Mouse (Mus musculus): ENCODE measurements around the gene Uqcr11. TPM values are rescaled to one million over a fixed set of nuclear protein-coding genes. Genes with fewer than 3 reads are reported as not detected.
A peak's percentile ranks its signal among the peaks of the same experiment; 100 is the strongest.

Uqcr11 gene
- polyA plus RNA-seq, 1 experiment from 2014 or later, result 479 TPM

GRCm38 (mm10) chr10:80430375-80430980 is 23.8 kb upstream of the Uqcr11 start:
- H3K4me3 ChIP-seq, result peak overlapping the region; percentile 91; the same call in 1 of the 2 replicates
- H3K9me3 ChIP-seq, result no peaks in the 10 kb centered on the region
- H3K27ac ChIP-seq, result no peak overlapping the region
- peaks cover 56% of the 10 kb centered on the region for H3K36me3 ChIP-seq
- peak overlapping the region; percentile 90 for H3K4me2 ChIP-seq
- H3K9ac ChIP-seq, result 0 out of 2 replicates have a peak overlapping the region, but pooled peaks have one; percentile 7
- no peak for ATAC-seq (ENCODE audit: insufficient number of reproducible peaks, insufficient read depth, low FRiP score, low TSS enrichment, low read depth)
- WGBS, result 68% methylated on average over 8 of the region's 8 CpGs
- no peaks in the 10 kb centered on the region for H3K27me3 ChIP-seq
- H3K4me1 ChIP-seq, result peaks cover 19% of the 10 kb centered on the region

GRCm38 (mm10) chr10:80429800-80430199 is 23.2 kb upstream of the Uqcr11 start:
- Histone ChIP-seq H3K9ac (peak overlapping the region; percentile 21; the same call in 1 of the 2 replicates), H3K36me3 (peaks cover 63% of the 10 kb centered on the region), H3K4me2 (no peak overlapping the region), H3K27me3 (no peaks in the 10 kb centered on the region), H3K27ac (no peak overlapping the region), H3K9me3 (no peaks in the 10 kb centered on the region), H3K4me1 (peaks cover 17% of the 10 kb centered on the region), H3K4me3 (no peak overlapping the region)
- ATAC-seq (ENCODE audit: insufficient number of reproducible peaks, insufficient read depth, low FRiP score, low TSS enrichment, low read depth), result no peak
- 78% methylated on average over 8 of the region's 8 CpGs for WGBS

DNA sequence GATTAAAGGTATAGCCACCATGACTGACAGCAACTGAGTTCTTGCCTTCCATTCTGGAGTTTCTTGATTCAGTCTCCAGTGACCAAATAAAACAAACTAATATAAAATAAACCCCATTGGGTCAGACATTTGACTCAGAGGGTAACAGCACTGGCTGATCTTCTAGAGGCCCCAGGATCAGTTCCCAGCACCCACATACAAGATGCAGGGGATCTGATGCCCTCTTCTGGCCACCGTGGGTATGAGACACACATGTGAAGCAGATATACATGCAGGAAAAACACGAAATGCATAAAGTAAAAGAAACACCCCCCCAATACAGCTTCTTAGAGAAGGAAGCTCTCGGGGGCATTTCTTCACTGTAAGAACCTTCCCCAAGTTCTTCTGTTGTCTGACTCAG is 18.4 kb upstream of the Uqcr11 start:
- no peaks in the 10 kb centered on the region for H3K4me1 ChIP-seq
- 94% methylated on average over 3 of the region's 3 CpGs for WGBS
- H3K27ac ChIP-seq, result no peak overlapping the region
- H3K27me3 ChIP-seq, result no peaks in the 10 kb centered on the region
- ATAC-seq (ENCODE audit: insufficient number of reproducible peaks, insufficient read depth, low FRiP score, low TSS enrichment, low read depth), result no peak
- H3K9ac ChIP-seq, result no peak overlapping the region
- H3K4me2 ChIP-seq, result no peak overlapping the region
- no peaks in the 10 kb centered on the region for H3K9me3 ChIP-seq
- H3K36me3 ChIP-seq, result peaks cover 99% of the 10 kb centered on the region
- no peak overlapping the region for H3K4me3 ChIP-seq

- Histone ChIP-seq H3K27ac (no peak overlapping the region), H3K36me3 (peaks cover 99% of the 10 kb centered on the region), H3K27me3 (no peaks in the 10 kb centered on the region), H3K9me3 (no peaks in the 10 kb centered on the region), H3K9ac (no peak overlapping the region), H3K4me2 (no peak overlapping the region), H3K4me3 (no peak overlapping the region), H3K4me1 (peaks cover 8% of the 10 kb centered on the region; the same call in 1 of the 2 replicates)
- ATAC-seq (ENCODE audit: insufficient number of reproducible peaks, insufficient read depth, low FRiP score, low TSS enrichment, low read depth), result no peak
- 58% methylated on average over 4 of the region's 4 CpGs for WGBS
Measured at GRCm38 (mm10) chr10:80423562-80423961, 16.9 kb upstream of the Uqcr11 start.

GRCm38 (mm10) chr10:80421651-80422472 is 15.2 kb upstream of the Uqcr11 start:
- Histone ChIP-seq H3K4me1 (peaks cover 12% of the 10 kb centered on the region; the same call in 1 of the 2 replicates), H3K4me3 (no peak overlapping the region), H3K9me3 (no peaks in the 10 kb centered on the region), H3K27ac (no peak overlapping the region), H3K4me2 (no peak overlapping the region), H3K36me3 (peaks cover 99% of the 10 kb centered on the region), H3K27me3 (no peaks in the 10 kb centered on the region), H3K9ac (no peak overlapping the region; the same call in 1 of the 2 replicates)
- no peak for ATAC-seq (ENCODE audit: insufficient number of reproducible peaks, insufficient read depth, low FRiP score, low TSS enrichment, low read depth)
- WGBS, result 86% methylated on average over 9 of the region's 9 CpGs

- no peak overlapping the region for H3K27ac ChIP-seq
- no peaks in the 10 kb centered on the region for H3K9me3 ChIP-seq
- H3K4me2 ChIP-seq, result no peak overlapping the region
- 93% methylated on average over 8 of the region's 8 CpGs for WGBS
- no peak overlapping the region for H3K4me3 ChIP-seq
- H3K27me3 ChIP-seq, result no peaks in the 10 kb centered on the region
- ATAC-seq (ENCODE audit: insufficient number of reproducible peaks, insufficient read depth, low FRiP score, low TSS enrichment, low read depth), result no peak
- peaks cover 12% of the 10 kb centered on the region; the same call in 1 of the 2 replicates for H3K4me1 ChIP-seq
- H3K36me3 ChIP-seq, result peaks cover 99% of the 10 kb centered on the region
- H3K9ac ChIP-seq, result no peak overlapping the region
Measured at GRCm38 (mm10) chr10:80421208-80421607, 14.6 kb upstream of the Uqcr11 start.

- WGBS, result 93% methylated on average over 10 of the region's 10 CpGs
- no peak for ATAC-seq (ENCODE audit: insufficient number of reproducible peaks, insufficient read depth, low FRiP score, low TSS enrichment, low read depth)
Measured at GRCm38 (mm10) chr10:80420729-80421128, 14.1 kb upstream of the Uqcr11 start.

GRCm38 (mm10) chr10:80419419-80419818 is 12.8 kb upstream of the Uqcr11 start:
- H3K36me3 ChIP-seq, result peaks cover 99% of the 10 kb centered on the region
- 84% methylated on average over 8 of the region's 8 CpGs for WGBS
- H3K9ac ChIP-seq, result no peak overlapping the region
- H3K9me3 ChIP-seq, result no peaks in the 10 kb centered on the region
- no peak for ATAC-seq (ENCODE audit: insufficient number of reproducible peaks, insufficient read depth, low FRiP score, low TSS enrichment, low read depth)
- no peaks in the 10 kb centered on the region for H3K27me3 ChIP-seq
- H3K27ac ChIP-seq, result no peak overlapping the region
- no peak overlapping the region for H3K4me2 ChIP-seq
- H3K4me1 ChIP-seq, result peaks cover 12% of the 10 kb centered on the region; the same call in 1 of the 2 replicates
- H3K4me3 ChIP-seq, result no peak overlapping the region

More at GRCm38 (mm10) chr10:80420729-80421128, 14.1 kb upstream of the Uqcr11 start:
- no peaks in the 10 kb centered on the region for H3K27me3 ChIP-seq
- peaks cover 99% of the 10 kb centered on the region for H3K36me3 ChIP-seq
- H3K9ac ChIP-seq, result no peak overlapping the region
- no peak overlapping the region for H3K4me3 ChIP-seq
- H3K4me1 ChIP-seq, result peaks cover 12% of the 10 kb centered on the region; the same call in 1 of the 2 replicates
- H3K27ac ChIP-seq, result no peak overlapping the region
- H3K4me2 ChIP-seq, result no peak overlapping the region
- H3K9me3 ChIP-seq, result no peaks in the 10 kb centered on the region

DNA sequence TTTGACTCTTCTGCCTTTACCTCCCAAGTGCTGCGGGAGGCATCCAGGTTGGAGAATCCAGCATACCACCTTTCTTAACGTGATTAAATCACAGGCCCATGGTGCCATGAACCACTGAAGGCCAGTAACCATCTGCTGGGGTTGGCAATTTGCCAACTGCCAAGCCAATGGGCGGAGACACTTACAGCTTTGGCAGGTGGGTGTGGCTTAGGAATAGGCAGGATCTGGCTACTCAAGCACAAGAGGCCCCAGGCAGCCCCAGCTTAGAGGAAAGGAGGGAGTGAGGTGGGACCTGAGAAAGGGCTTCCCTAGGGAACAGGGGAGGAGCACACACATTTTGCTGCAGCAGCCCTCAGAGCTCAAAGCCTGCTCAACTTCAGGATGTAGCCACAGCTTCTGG is 11.7 kb upstream of the Uqcr11 start:
- Histone ChIP-seq H3K9ac (peak overlapping the region; percentile 11; the same call in 1 of the 2 replicates), H3K27ac (no peak overlapping the region), H3K9me3 (no peaks in the 10 kb centered on the region), H3K4me2 (no peak overlapping the region), H3K4me3 (no peak overlapping the region), H3K27me3 (no peaks in the 10 kb centered on the region), H3K36me3 (peaks cover 99% of the 10 kb centered on the region), H3K4me1 (peaks cover 12% of the 10 kb centered on the region; the same call in 1 of the 2 replicates)
- WGBS, result 72% methylated on average over 3 of the region's 3 CpGs
- no peak for ATAC-seq (ENCODE audit: insufficient number of reproducible peaks, insufficient read depth, low FRiP score, low TSS enrichment, low read depth)

- no peak overlapping the region for H3K27ac ChIP-seq
- H3K4me2 ChIP-seq, result no peak overlapping the region
- H3K4me3 ChIP-seq, result no peak overlapping the region
- no peak overlapping the region for H3K9ac ChIP-seq
- peaks cover 99% of the 10 kb centered on the region for H3K36me3 ChIP-seq
- peaks cover 12% of the 10 kb centered on the region; the same call in 1 of the 2 replicates for H3K4me1 ChIP-seq
- WGBS, result 96% methylated on average over 1 of the region's 1 CpGs
- no peak for ATAC-seq (ENCODE audit: insufficient number of reproducible peaks, insufficient read depth, low FRiP score, low TSS enrichment, low read depth)
- H3K27me3 ChIP-seq, result no peaks in the 10 kb centered on the region
- no peaks in the 10 kb centered on the region for H3K9me3 ChIP-seq
Measured at GRCm38 (mm10) chr10:80417841-80418240, 11.2 kb upstream of the Uqcr11 start.

GRCm38 (mm10) chr10:80417371-80417770 is 10.7 kb upstream of the Uqcr11 start:
- Histone ChIP-seq H3K9me3 (no peaks in the 10 kb centered on the region), H3K9ac (no peak overlapping the region), H3K27ac (no peak overlapping the region), H3K27me3 (no peaks in the 10 kb centered on the region), H3K4me3 (no peak overlapping the region), H3K4me2 (no peak overlapping the region), H3K36me3 (peaks cover 100% of the 10 kb centered on the region), H3K4me1 (peaks cover 12% of the 10 kb centered on the region; the same call in 1 of the 2 replicates)
- 83% methylated on average over 10 of the region's 10 CpGs for WGBS
- no peak for ATAC-seq (ENCODE audit: insufficient number of reproducible peaks, insufficient read depth, low FRiP score, low TSS enrichment, low read depth)

All from embryonic facial prominence, embryonic 13.5 days (tissue).